Mouse (Mus musculus) kidney, embryonic 15.5 days (tissue): ENCODE results near the gene Depdc5. TPM values are rescaled to one million over a fixed set of nuclear protein-coding genes. Genes with fewer than 3 reads are reported as not detected.
"Not testable (repeated sequence)": the region's sequence is repeated elsewhere in the genome, so short reads cannot be mapped to it uniquely, and the experiment has no call there.

Source experiments
- ATAC-seq: fragments of 200-750 bp; cut with Nextera tagmentation; replicated peaks from 2 replicates; pipeline ENCODE4 v1.8.0; 2017; ENCODE audit warnings: moderate TSS enrichment; ENCODE audit not compliant: low FRiP score
- H3K27ac ChIP-seq: fragments of 300-500 bp; sonication (generic); 2 replicates; pipeline ENCODE4 v1.5.1; 2015; ENCODE audit warnings: mild to moderate bottlenecking, inconsistent platforms
- H3K27me3 ChIP-seq: fragments of 300-500 bp; sonication (generic); 2 replicates; pipeline ENCODE4 v1.6.1; 2015; ENCODE audit warnings: inconsistent platforms
- H3K36me3 ChIP-seq: fragments of 300-500 bp; sonication (generic); 2 replicates; pipeline ENCODE4 v1.6.1; 2015; ENCODE audit warnings: inconsistent platforms
- H3K4me1 ChIP-seq: fragments of 300-500 bp; sonication (generic); 2 replicates; pipeline ENCODE4 v1.6.1; 2015; ENCODE audit warnings: inconsistent platforms
- H3K4me2 ChIP-seq: fragments of 300-500 bp; sonication (generic); 2 replicates; pipeline ENCODE4 v1.6.1; 2015; ENCODE audit warnings: moderate library complexity, mild to moderate bottlenecking, inconsistent platforms
- H3K4me3 ChIP-seq: fragments of 300-500 bp; sonication (generic); replicated peaks from 2 replicates; pipeline ENCODE4 v1.5.1; 2015; ENCODE audit warnings: mild to moderate bottlenecking, inconsistent platforms
- H3K9ac ChIP-seq: fragments of 300-500 bp; sonication (generic); 2 replicates; pipeline ENCODE4 v1.6.1; 2015; ENCODE audit warnings: mild to moderate bottlenecking, inconsistent platforms
- H3K9me3 ChIP-seq: fragments of 300-500 bp; sonication (generic); replicated peaks from 2 replicates; pipeline ENCODE4 v1.6.1; 2016; ENCODE audit warnings: inconsistent platforms
- WGBS: fragments of 180-500 bp; shearing (Covaris S2); methylation state at CpG from one replicate; pipeline ENCODE4 v1.1.7; 2015; ENCODE audit warnings: mixed read lengths; 5-methylcytosine and 5-hydroxymethylcytosine counted together
- polyA plus RNA-seq: library from polyadenylated mRNA; unstranded; fragments of >200 nt; fragmentation: Nextera tagmentation; extraction: Ambion mirVana; gene quantifications from 2 replicates; pipeline ENCODE4 v1.2.1, GENCODE M21; 2015

Gene Depdc5
- polyA plus RNA-seq, 1 experiment from 2014 or later: 24.0 TPM

DNA sequence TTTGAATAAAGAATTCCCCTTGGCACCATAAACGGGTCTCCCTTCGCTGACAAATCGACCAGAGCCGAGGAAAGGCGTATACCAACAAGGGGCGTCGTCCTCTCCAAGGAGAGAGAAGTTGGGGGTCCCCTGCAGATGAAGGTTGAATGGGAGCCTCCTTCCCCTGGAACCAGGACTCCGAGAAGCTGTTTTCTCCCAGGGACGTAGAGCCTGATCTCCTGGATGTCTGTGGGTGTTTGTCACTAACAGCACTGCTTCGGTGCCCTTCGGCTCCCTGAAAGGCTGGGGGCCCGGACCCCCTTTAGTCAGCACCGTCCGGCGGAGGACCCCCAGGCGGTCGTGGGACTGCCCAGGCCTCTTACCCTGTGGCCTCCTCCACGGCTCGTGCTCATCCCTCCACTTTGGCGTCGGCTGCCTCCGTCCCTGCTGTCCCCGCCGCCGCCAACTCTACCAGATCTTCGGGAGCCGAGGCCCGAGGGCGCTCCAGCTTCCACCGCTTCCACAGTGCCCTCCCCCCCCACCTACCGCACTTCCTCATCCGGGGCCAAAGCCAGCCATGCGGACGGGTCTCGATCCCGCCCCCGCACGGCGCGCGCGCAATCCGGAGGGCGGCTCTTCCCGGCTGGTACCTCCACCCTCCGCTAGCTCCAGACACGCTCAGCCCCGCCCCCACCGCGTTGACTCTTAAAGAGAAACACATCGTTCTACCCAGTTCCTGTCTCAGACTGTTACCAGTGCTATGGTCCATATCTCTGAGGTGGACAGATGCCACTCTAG lies 9.6 kb upstream of the Depdc5 start, which contains the start of gene Prr14l:
TSS of gene Prr14l (minus strand) at position 526 of the 777 bp plus-strand sequence.
- peak within 1 kb of the TSS; percentile 94 for H3K9ac ChIP-seq
- no peaks in the 10 kb centered on the region for H3K27me3 ChIP-seq
- under 1% methylated on average over 43 of the region's 51 CpGs for WGBS
- ATAC-seq: peak; percentile 96
- no peaks in the 10 kb centered on the region for H3K9me3 ChIP-seq
- H3K4me2 ChIP-seq: peak within 1 kb of the TSS; percentile 72
- H3K4me3 ChIP-seq: peak within 1 kb of the TSS; percentile 78
- peaks cover 33% of the 10 kb centered on the region for H3K4me1 ChIP-seq
- peaks cover 11% of the 10 kb centered on the region; the same call in 1 of the 2 replicates for H3K36me3 ChIP-seq
- H3K27ac ChIP-seq: peak within 1 kb of the TSS; percentile 87

DNA sequence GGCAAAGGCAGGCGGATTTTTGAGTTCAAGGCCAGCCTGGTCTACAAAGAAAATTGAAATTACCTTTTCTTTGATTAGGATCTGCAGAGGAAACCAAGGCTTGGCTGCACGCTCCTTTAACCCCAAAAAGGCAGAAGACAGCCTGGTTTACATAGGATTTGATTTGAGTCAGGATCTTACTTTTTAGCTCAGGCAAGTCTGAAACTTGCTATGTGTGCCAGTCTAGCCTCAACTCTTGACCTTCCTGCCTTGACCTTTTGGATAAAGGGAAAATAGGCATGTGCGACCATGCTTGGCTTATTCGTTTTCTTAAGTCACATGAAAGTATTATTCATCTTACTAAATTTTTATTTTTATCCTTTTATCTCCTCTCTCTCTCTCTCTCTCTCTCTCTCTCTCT lies 8.7 kb upstream of the Depdc5 start:
- Histone ChIP-seq H3K4me2 (no peak overlapping the region), H3K36me3 (peaks cover 8% of the 10 kb centered on the region; the same call in 1 of the 2 replicates), H3K4me3 (no peak overlapping the region; the same call in 1 of the 2 replicates), H3K27ac (peak overlapping the region; percentile 46; the same call in 1 of the 2 replicates), H3K9ac (no peak overlapping the region), H3K4me1 (peaks cover 33% of the 10 kb centered on the region), H3K9me3 (no peaks in the 10 kb centered on the region), H3K27me3 (no peaks in the 10 kb centered on the region)
- ATAC-seq: no peak
- WGBS: 81% methylated on average over 4 of the region's 4 CpGs

DNA sequence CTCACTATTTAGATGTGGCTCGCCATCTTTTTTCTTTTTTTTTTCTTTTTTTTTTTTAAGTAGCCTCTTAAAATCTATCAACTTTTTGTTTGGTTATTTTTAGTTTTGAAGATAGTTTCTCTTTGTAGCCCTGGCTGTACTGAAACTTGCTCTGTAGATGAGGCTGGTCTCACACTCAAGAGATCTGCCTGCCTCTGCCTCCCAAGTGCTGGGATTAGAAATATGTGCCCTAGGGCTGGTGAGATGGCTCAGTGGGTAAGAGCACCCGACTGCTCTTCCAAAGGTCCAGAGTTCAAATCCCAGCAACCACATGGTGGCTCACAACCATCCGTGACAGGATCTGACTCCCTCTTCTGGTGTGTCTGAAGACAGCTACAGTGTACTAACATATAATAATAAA lies 8.2 kb upstream of the Depdc5 start:
- H3K27ac ChIP-seq, H3K9ac ChIP-seq, H3K36me3 ChIP-seq, H3K4me2 ChIP-seq, H3K4me3 ChIP-seq, H3K9me3 ChIP-seq, ATAC-seq, H3K27me3 ChIP-seq: not testable (repeated sequence)
- H3K4me1 ChIP-seq: peaks cover 33% of the 10 kb centered on the region
- WGBS: 92% methylated on average over 3 of the region's 3 CpGs

DNA sequence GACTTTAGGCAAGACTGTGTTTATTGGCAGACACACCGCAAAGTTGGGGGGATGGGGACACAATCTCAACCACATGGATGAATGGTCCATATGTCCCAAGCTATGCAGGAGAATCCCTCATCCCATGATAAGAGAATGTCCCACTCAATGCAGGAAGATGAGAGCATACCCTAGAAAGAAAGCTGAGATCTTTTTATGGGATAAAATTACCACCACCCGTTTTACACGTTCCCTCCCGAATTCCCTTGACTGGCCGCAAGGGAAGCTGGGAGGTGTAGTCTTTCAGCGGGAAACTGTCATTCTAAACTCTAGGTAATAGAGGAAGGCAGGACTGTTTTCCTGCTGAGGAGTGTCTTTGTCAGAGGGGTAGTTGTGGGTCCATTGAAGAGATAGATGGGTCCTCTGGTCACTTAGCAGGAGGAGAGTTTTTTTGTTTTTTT lies 5.7 kb upstream of the Depdc5 start:
- Histone ChIP-seq H3K9ac (peak overlapping the region; percentile 35; the same call in 1 of the 2 replicates), H3K4me3 (peak overlapping the region; percentile 53), H3K27ac (peak overlapping the region; percentile 79), H3K36me3 (no peaks in the 10 kb centered on the region), H3K9me3 (no peaks in the 10 kb centered on the region), H3K4me1 (peaks cover 12% of the 10 kb centered on the region), H3K4me2 (peak overlapping the region; percentile 66), H3K27me3 (no peaks in the 10 kb centered on the region)
- 3% methylated on average over 6 of the region's 6 CpGs for WGBS
- ATAC-seq: no peak; the same call in 1 of the 2 replicates

DNA sequence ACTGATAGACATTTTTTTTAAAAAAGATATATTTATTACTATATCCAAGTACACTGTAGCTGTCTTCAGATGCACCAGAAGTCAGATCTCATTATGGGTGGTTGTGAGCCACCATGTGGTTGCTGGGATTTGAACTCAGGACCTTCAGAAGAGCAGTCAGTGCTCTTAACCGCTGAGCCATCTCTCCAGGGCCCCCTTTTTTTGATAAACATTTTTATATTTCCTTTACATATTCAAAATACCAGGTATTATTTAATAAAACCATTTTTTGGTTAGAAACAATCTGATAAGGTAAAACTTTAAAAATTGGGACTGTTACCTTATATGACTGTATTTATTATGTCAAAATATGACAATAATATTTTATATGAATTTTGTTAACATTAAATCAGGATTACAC lies 2.4 kb upstream of the Depdc5 start:
- Histone ChIP-seq H3K27ac (no peak overlapping the region), H3K4me1 (peaks cover 9% of the 10 kb centered on the region), H3K9ac (no peak overlapping the region), H3K27me3 (no peaks in the 10 kb centered on the region), H3K36me3 (peaks cover 3% of the 10 kb centered on the region; the same call in 1 of the 2 replicates), H3K9me3 (no peaks in the 10 kb centered on the region), H3K4me2 (no peak overlapping the region), H3K4me3 (no peak overlapping the region)
- ATAC-seq: no peak
- WGBS: 86% methylated on average over 1 of the region's 1 CpGs

DNA sequence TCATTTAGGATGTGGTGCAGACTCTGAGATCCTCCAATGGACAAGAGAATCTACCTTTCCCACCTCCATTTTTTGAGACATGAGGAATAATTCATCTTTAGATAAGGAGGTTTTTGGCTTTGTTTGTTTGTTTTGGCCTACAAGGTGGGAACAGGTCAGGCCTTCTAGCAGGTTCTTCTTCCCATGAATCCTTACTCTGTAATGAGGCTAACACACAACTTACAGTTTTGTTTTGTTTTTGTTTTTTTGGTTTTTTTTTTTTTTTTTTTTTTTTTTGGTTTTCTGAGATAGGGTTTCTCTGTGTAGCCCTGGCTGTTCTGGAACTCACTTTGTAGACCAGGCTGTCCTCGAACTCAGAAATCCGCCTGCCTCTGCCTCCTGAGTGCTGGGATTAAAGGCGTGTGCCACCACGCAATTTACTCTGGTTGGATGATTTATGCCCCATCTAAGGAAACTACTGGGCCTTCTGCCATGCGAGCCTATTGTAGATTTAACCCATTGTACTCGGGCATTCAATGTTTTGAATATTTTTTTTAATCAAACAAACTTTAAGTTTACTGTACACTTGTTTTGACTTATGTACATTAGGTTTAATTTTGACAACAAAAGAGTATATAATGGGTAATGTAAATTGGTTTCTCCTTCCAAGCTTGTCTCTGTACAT lies 900 bp upstream of the Depdc5 start:
- Histone ChIP-seq H3K4me2 (peak overlapping the region; percentile 75), H3K36me3 (peaks cover 16% of the 10 kb centered on the region), H3K4me1 (peaks cover 9% of the 10 kb centered on the region), H3K9me3 (no peaks in the 10 kb centered on the region), H3K27ac (peak overlapping the region; percentile 91; the same call in 1 of the 2 replicates), H3K4me3 (peak overlapping the region; percentile 78), H3K9ac (no peak overlapping the region; the same call in 1 of the 2 replicates), H3K27me3 (no peaks in the 10 kb centered on the region)
- ATAC-seq: no peak
- 44% methylated on average over 6 of the region's 6 CpGs for WGBS

DNA sequence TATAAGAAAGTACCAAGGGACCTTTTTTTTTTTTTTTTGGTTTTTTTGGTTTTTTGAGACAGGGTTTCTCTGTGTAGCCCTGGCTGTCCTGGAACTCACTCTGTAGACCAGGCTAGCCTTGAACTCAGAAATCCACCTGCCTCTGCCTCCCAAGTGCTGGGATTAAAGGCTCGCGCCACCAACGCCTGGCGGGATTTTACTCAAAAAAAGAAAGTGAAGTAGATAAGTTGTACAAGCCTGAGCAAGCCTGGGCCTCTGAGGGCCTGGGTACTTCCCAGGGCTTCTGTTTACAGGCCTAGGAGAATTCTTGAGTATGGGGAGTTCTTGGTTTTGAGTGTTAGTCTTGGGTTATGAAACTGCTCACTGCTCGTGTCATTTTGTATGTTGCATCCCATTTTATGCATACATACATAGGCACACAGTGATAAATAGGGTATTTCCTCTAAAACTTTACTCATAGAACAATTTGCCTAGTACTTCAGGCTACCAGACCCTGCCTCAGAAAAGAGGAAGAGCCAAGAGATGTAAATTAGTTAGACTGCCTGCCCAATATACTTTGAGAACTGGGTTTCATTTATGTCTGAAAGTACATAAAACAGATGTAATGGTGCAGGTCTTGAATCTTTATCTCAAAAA lies 6.0 kb downstream of the Depdc5 start:
- Histone ChIP-seq H3K27me3 (no peaks in the 10 kb centered on the region), H3K9ac (no peak overlapping the region), H3K36me3 (peaks cover 72% of the 10 kb centered on the region), H3K4me2 (no peak overlapping the region), H3K9me3 (no peaks in the 10 kb centered on the region), H3K4me3 (no peak overlapping the region), H3K4me1 (peaks cover 3% of the 10 kb centered on the region), H3K27ac (no peak overlapping the region)
- ATAC-seq: no peak
- 95% methylated on average over 5 of the region's 5 CpGs for WGBS

DNA sequence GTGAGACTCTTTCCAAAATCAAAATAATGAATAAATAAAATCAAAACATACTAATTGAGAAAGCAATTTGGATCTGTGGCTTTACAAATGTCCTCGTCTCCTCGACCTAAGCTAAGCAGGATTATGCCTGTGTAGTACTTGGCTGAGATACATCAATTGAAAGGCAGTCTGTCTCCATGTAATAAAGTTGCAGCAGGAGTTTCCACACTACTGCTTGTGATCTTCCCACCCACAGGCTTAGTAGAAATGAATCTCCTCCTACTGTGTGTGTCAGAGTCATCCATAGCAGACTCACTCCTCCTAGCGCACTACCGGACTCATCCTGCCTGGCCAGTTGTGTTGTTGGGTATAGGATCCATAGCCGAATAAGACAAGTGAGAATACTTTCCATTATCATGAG lies 8.8 kb downstream of the Depdc5 start:
- Histone ChIP-seq H3K4me1 (no peaks in the 10 kb centered on the region), H3K27ac (no peak overlapping the region), H3K4me2 (no peak overlapping the region), H3K27me3 (no peaks in the 10 kb centered on the region), H3K36me3 (peaks cover 79% of the 10 kb centered on the region), H3K9me3 (no peaks in the 10 kb centered on the region), H3K9ac (no peak overlapping the region), H3K4me3 (no peak overlapping the region)
- ATAC-seq: no peak
- WGBS: 96% methylated on average over 5 of the region's 5 CpGs

DNA sequence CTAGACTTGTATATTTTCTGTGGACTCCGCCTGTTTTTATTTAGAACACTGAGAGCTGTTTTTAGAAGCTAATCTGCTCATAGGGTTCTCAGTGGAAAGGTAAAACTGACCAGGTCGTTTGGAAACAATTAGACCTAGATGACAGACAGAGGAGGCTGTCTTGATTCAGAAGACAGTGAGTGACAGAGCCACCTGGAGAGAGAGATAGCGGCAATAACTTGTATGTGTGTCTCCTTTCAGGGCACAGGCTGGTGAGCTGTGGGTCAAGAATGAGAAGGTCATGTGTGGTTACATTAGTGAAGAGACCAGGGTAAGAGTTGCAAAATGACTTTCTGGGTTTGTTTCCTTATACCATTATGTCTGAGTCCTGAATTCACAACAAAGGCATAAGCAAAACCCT lies 23.2 kb downstream of the Depdc5 start:
- Histone ChIP-seq H3K4me2 (no peak overlapping the region), H3K4me1 (no peaks in the 10 kb centered on the region), H3K9me3 (no peaks in the 10 kb centered on the region), H3K4me3 (no peak overlapping the region), H3K27ac (no peak overlapping the region), H3K36me3 (peaks cover 90% of the 10 kb centered on the region), H3K9ac (no peak overlapping the region), H3K27me3 (no peaks in the 10 kb centered on the region)
- no peak for ATAC-seq
- WGBS: 73% methylated on average over 3 of the region's 3 CpGs

DNA sequence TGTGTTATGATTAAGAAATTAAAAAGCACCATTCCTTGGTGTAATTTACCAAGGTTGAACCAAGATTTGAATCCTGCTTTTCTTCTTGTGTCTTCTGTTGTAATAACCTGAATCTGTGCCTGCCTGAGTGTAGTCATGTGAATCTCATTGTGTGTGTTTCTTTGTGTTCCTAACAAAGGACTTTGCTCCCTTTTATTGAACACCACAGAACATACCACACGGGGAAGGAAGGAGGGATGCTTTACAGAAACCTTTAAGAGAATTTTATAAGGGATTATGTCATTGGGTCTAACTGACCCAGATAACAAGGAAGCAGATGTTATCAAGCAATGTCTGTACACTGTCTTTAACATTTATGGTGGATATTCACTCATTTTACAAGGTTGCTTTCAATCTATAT lies 44.0 kb downstream of the Depdc5 start:
- H3K9ac ChIP-seq: no peak overlapping the region
- no peak overlapping the region for H3K27ac ChIP-seq
- no peak overlapping the region for H3K4me3 ChIP-seq
- H3K9me3 ChIP-seq: no peaks in the 10 kb centered on the region
- H3K4me2 ChIP-seq: no peak overlapping the region
- no peaks in the 10 kb centered on the region for H3K4me1 ChIP-seq
- H3K36me3 ChIP-seq: peaks cover 70% of the 10 kb centered on the region
- ATAC-seq: no peak
- no peaks in the 10 kb centered on the region for H3K27me3 ChIP-seq
- 94% methylated on average over 1 of the region's 1 CpGs for WGBS

DNA sequence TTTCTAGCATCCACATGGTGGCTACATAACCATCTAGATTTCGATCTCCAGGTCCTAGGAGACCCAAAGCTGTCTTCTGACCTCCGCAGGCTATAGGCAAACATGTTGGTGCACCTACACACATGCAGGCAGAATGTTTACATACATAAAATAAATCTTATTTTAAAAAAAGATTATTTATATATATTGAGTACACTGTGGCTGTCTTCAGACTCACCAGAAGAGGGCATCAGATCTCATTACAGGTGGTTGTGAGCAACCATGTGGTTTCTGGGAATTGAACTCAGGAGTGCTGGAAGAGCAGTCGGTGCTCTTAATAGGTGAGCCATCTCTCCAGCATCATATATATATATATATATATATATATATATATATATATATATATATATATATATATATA lies 50.6 kb downstream of the Depdc5 start:
- no peak overlapping the region for H3K9ac ChIP-seq
- H3K4me1 ChIP-seq: no peaks in the 10 kb centered on the region
- H3K36me3 ChIP-seq: peaks cover 68% of the 10 kb centered on the region
- H3K9me3 ChIP-seq: no peaks in the 10 kb centered on the region
- H3K4me2 ChIP-seq: no peak overlapping the region
- 93% methylated on average over 3 of the region's 3 CpGs for WGBS
- H3K27ac ChIP-seq: no peak overlapping the region
- no peaks in the 10 kb centered on the region for H3K27me3 ChIP-seq
- no peak for ATAC-seq
- no peak overlapping the region for H3K4me3 ChIP-seq

DNA sequence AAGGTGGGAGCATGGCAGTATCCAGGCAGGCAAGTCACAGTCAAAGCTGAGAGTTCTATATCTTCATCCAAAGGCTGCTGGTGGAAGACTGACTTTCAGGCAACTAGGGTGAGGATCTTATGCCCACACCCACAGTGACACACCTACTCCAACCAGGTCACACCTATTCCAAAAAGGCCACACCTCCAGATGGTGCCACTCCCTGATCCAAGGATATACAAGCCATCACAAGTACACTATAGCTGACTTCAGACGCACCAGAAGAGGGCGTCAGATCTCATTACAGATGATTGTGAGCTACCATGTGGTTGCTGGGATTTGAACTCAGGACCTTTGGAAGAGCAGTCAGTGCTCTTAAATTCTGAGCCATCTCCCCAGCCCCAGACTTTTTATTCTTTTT lies 55.8 kb downstream of the Depdc5 start:
- not testable (repeated sequence) for ATAC-seq, H3K9me3 ChIP-seq, H3K27ac ChIP-seq, H3K27me3 ChIP-seq, H3K9ac ChIP-seq, H3K4me1 ChIP-seq, H3K4me3 ChIP-seq, H3K4me2 ChIP-seq
- WGBS: 97% methylated on average over 2 of the region's 2 CpGs
- peaks cover 72% of the 10 kb centered on the region for H3K36me3 ChIP-seq
